Mouse (Mus musculus) limb, embryonic 13.5 days (tissue): ENCODE data around the gene Myl4. TPM values are rescaled to one million over a fixed set of nuclear protein-coding genes. Genes with fewer than 3 reads are reported as not detected.

Experiments used
- polyA plus RNA-seq: library from polyadenylated mRNA; unstranded; fragments of >200 nt; fragmentation: Nextera tagmentation; extraction: Ambion mirVana; gene quantifications from 2 replicates; pipeline ENCODE4 v1.2.1, GENCODE M21; 2015

The Myl4 gene
- polyA plus RNA-seq, 1 experiment from 2014 or later = 131 TPM

Other genes with a start within 250 kb of the Myl4 start
- 26.6 and 30.1 TPM in 2 replicates for gene Kansl1, start 81.8 kb upstream of the Myl4 start, polyA plus RNA-seq
- 49.1 and 49.3 TPM in 2 replicates for gene Cdc27, start within 50 bp of the Myl4 start, polyA plus RNA-seq
- 2.0 and 2.3 TPM in 2 replicates for gene Itgb3, start 57.3 kb downstream of the Myl4 start, polyA plus RNA-seq
- gene Gm11639, start 135.0 kb downstream of the Myl4 start, polyA plus RNA-seq = not detected in 2 replicates